Mouse (Mus musculus) embryonic facial prominence, embryonic 13.5 days (tissue): ENCODE results near the gene Col5a1. TPM values are rescaled to one million over a fixed set of nuclear protein-coding genes. Genes with fewer than 3 reads are reported as not detected.

Source experiments
- ATAC-seq: fragments of 200-750 bp; cut with Nextera tagmentation; 2 replicates; pipeline ENCODE4 v1.8.0; 2017; ENCODE audit warnings: low read depth; ENCODE audit not compliant: insufficient number of reproducible peaks, insufficient read depth, low FRiP score, low TSS enrichment
- H3K27ac ChIP-seq: fragments of 300-500 bp; sonication (generic); 2 replicates; pipeline ENCODE4 v1.5.1; 2015; ENCODE audit warnings: moderate library complexity, mild to moderate bottlenecking, inconsistent platforms
- H3K27me3 ChIP-seq: fragments of 300-500 bp; sonication (generic); 2 replicates; pipeline ENCODE4 v1.6.1; 2015; ENCODE audit warnings: mild to moderate bottlenecking, inconsistent platforms
- H3K36me3 ChIP-seq: fragments of 300-500 bp; sonication (generic); 2 replicates; pipeline ENCODE4 v1.6.1; 2015; ENCODE audit warnings: mild to moderate bottlenecking, inconsistent platforms
- H3K4me1 ChIP-seq: fragments of 300-500 bp; sonication (generic); 2 replicates; pipeline ENCODE4 v1.6.1; 2015; ENCODE audit warnings: inconsistent platforms
- H3K4me2 ChIP-seq: fragments of 300-500 bp; sonication (generic); 2 replicates; pipeline ENCODE4 v1.6.1; 2015; ENCODE audit warnings: moderate library complexity, mild to moderate bottlenecking, inconsistent platforms
- H3K4me3 ChIP-seq: fragments of 300-500 bp; sonication (generic); 2 replicates; pipeline ENCODE4 v1.5.1; 2015; ENCODE audit warnings: mild to moderate bottlenecking, inconsistent platforms
- H3K9ac ChIP-seq: fragments of 300-500 bp; sonication (generic); 2 replicates; pipeline ENCODE4 v1.6.1; 2015; ENCODE audit warnings: mild to moderate bottlenecking, inconsistent platforms
- H3K9me3 ChIP-seq: fragments of 300-500 bp; sonication (generic); 2 replicates; pipeline ENCODE4 v1.6.1; 2016; ENCODE audit warnings: inconsistent platforms
- WGBS: fragments of 180-500 bp; shearing (Covaris S2); methylation state at CpG from one replicate; pipeline ENCODE4 v1.1.7; 2015; ENCODE audit warnings: mixed read lengths; 5-methylcytosine and 5-hydroxymethylcytosine counted together
- polyA plus RNA-seq: library from polyadenylated mRNA; unstranded; fragments of >200 nt; fragmentation: Nextera tagmentation; extraction: Ambion mirVana; gene quantifications from 2 replicates; pipeline ENCODE4 v1.2.1, GENCODE M21; 2015

Gene Col5a1
- 104 and 111 TPM in 2 replicates for polyA plus RNA-seq

- H3K9ac ChIP-seq = peak within 1 kb of the TSS; percentile 94
- peak within 1 kb of the TSS; percentile 98 for H3K27ac ChIP-seq
- H3K9me3 ChIP-seq = no peaks in the 10 kb centered on the region
- no peaks in the 10 kb centered on the region for H3K27me3 ChIP-seq
- peak within 1 kb of the TSS; percentile 96 for H3K4me2 ChIP-seq
- peaks cover 60% of the 10 kb centered on the region for H3K4me1 ChIP-seq
- H3K4me3 ChIP-seq = peak within 1 kb of the TSS; percentile 88
- under 1% methylated on average over 42 of the region's 45 CpGs for WGBS
- peaks cover 11% of the 10 kb centered on the region; the same call in 1 of the 2 replicates for H3K36me3 ChIP-seq
- ATAC-seq = peak; percentile 88
These were observed at the start of gene Col5a1 for GRCm38 (mm10) chr2:27886148-27886551. Gene Col5a1 (plus strand): TSS chr2:27886425.

- no peak for ATAC-seq
- peaks cover 37% of the 10 kb centered on the region for H3K4me1 ChIP-seq
- peak overlapping the region; percentile 5; the same call in 1 of the 2 replicates for H3K27ac ChIP-seq
- no peak overlapping the region for H3K4me3 ChIP-seq
- no peaks in the 10 kb centered on the region for H3K9me3 ChIP-seq
- 0 out of 2 replicates have a peak overlapping the region, but pooled peaks have one; percentile 11 for H3K9ac ChIP-seq
- no peaks in the 10 kb centered on the region for H3K27me3 ChIP-seq
- H3K4me2 ChIP-seq = no peak overlapping the region
- 60% methylated on average over 9 of the region's 9 CpGs for WGBS
- H3K36me3 ChIP-seq = no peaks in the 10 kb centered on the region
These were observed 48.1 kb upstream of the Col5a1 start for GRCm38 (mm10) chr2:27838112-27838511.

GRCm38 (mm10) chr2:27840890-27841289, 45.3 kb upstream of the Col5a1 start:
- H3K4me1 ChIP-seq = peaks cover 15% of the 10 kb centered on the region
- H3K9ac ChIP-seq = no peak overlapping the region
- H3K9me3 ChIP-seq = no peaks in the 10 kb centered on the region
- WGBS = 58% methylated on average over 3 of the region's 3 CpGs
- H3K27me3 ChIP-seq = no peaks in the 10 kb centered on the region
- no peak overlapping the region for H3K27ac ChIP-seq
- no peaks in the 10 kb centered on the region for H3K36me3 ChIP-seq
- no peak for ATAC-seq
- no peak overlapping the region for H3K4me2 ChIP-seq
- no peak overlapping the region for H3K4me3 ChIP-seq

DNA sequence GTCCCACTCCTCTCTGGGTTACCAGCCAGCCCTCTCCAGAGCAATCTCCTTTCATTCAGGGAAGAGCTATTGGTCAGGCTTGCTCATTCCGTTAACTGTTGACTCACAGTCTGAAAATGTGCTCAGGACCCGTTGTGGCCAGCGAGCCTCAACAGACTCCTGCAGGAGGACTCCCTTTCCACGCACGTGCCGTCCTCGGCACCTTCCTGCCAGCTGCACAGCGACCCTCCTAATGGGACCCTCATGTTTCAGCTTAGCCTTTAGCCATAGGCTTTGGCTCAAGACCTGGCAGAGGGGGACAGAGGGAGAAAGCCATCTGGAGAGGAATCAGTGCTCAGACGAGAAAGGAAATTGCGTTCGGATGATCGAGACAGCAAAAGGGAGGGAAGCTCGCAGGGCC, 43.3 kb upstream of the Col5a1 start:
- H3K4me2 ChIP-seq = no peak overlapping the region
- 52% methylated on average over 13 of the region's 13 CpGs for WGBS
- H3K4me3 ChIP-seq = no peak overlapping the region
- no peak overlapping the region for H3K9ac ChIP-seq
- no peak overlapping the region for H3K27ac ChIP-seq
- no peak for ATAC-seq
- no peaks in the 10 kb centered on the region for H3K27me3 ChIP-seq
- no peaks in the 10 kb centered on the region for H3K9me3 ChIP-seq
- peaks cover 7% of the 10 kb centered on the region for H3K4me1 ChIP-seq
- H3K36me3 ChIP-seq = no peaks in the 10 kb centered on the region

DNA sequence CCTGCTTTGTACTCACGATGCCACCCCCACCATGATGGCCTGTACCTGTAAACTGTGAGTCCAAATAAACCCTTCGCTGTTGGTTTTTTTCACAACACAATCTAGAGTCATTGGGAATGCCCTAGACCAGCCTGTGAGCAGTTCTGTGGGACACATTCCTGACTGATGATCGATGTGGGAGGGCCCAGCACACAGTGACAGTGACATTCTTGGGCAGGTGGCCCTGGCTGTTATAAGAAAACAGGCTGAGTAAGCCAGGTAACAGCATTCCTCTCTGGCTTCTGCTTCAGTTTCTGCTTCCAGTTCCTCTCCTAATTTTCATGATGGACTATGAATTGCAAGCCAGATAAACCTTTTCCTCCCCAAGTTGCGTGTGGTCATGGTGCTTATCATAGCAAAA, 41.3 kb upstream of the Col5a1 start:
- no peak overlapping the region for H3K27ac ChIP-seq
- H3K4me3 ChIP-seq = no peak overlapping the region
- WGBS = 85% methylated on average over 4 of the region's 4 CpGs
- H3K4me2 ChIP-seq = no peak overlapping the region
- H3K27me3 ChIP-seq = no peaks in the 10 kb centered on the region
- H3K36me3 ChIP-seq = no peaks in the 10 kb centered on the region
- no peaks in the 10 kb centered on the region for H3K9me3 ChIP-seq
- no peak for ATAC-seq
- H3K9ac ChIP-seq = no peak overlapping the region
- H3K4me1 ChIP-seq = peaks cover 11% of the 10 kb centered on the region

DNA sequence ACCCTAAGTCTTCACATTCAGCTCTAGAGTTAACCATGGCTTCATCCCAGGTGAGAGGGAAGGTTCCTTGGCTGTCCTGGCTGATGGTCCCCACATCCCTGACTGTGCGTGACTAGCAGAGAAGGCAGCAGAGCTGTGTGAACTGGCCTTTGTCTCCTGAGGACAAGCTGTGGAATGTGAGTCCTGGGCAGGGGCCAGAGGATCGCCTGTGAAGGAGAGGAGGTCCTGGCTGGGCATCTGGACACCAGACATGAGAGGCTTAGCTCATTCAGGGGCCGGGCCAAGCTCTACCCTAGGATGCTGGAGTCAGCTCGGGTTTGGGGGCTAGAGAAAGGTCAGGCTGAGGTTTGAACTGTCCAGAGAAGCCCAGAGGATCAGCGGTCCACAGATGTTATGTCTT, 39.2 kb upstream of the Col5a1 start:
- Histone ChIP-seq H3K27ac (no peak overlapping the region), H3K4me2 (no peak overlapping the region), H3K4me1 (peaks cover 11% of the 10 kb centered on the region), H3K36me3 (no peaks in the 10 kb centered on the region), H3K9me3 (no peaks in the 10 kb centered on the region), H3K27me3 (no peaks in the 10 kb centered on the region), H3K9ac (no peak overlapping the region), H3K4me3 (no peak overlapping the region)
- no peak for ATAC-seq
- 38% methylated on average over 5 of the region's 5 CpGs for WGBS

- ATAC-seq = no peak
- Histone ChIP-seq H3K4me1 (peaks cover 11% of the 10 kb centered on the region), H3K9me3 (no peaks in the 10 kb centered on the region), H3K4me3 (no peak overlapping the region), H3K9ac (no peak overlapping the region), H3K4me2 (no peak overlapping the region), H3K27me3 (no peaks in the 10 kb centered on the region), H3K36me3 (no peaks in the 10 kb centered on the region), H3K27ac (peak overlapping the region; percentile 55; the same call in 1 of the 2 replicates)
- 63% methylated on average over 7 of the region's 7 CpGs for WGBS
These were observed 38.3 kb upstream of the Col5a1 start for GRCm38 (mm10) chr2:27847851-27848435.

DNA sequence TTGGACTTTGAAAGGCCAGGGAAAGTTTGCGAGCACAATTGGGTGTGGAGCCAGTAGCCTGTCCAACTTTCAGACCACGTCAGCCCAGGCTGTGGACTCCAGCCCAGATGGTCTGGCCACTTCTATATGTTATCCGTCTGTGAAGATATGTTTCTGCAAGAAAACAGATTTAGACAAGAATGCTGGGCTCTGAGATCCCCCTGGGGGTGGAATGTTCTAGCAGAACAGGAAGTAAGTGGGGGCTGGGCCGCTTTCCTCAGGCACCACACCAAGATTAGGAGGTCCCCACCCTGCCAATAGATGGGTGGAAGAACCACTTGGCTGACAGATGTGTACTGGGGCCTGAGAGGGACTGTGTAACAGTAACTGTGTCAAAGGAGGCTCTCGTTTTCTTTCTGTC, 37.8 kb upstream of the Col5a1 start:
- 45% methylated on average over 5 of the region's 5 CpGs for WGBS
- peaks cover 11% of the 10 kb centered on the region for H3K4me1 ChIP-seq
- H3K27me3 ChIP-seq = no peaks in the 10 kb centered on the region
- H3K36me3 ChIP-seq = no peaks in the 10 kb centered on the region
- peak overlapping the region; percentile 55; the same call in 1 of the 2 replicates for H3K27ac ChIP-seq
- no peak overlapping the region for H3K4me3 ChIP-seq
- no peaks in the 10 kb centered on the region for H3K9me3 ChIP-seq
- no peak overlapping the region for H3K4me2 ChIP-seq
- H3K9ac ChIP-seq = no peak overlapping the region
- ATAC-seq = no peak

GRCm38 (mm10) chr2:27858348-27858903, 27.8 kb upstream of the Col5a1 start:
- WGBS = 3% methylated on average over 9 of the region's 9 CpGs
- Histone ChIP-seq H3K4me1 (peaks cover 37% of the 10 kb centered on the region), H3K36me3 (no peaks in the 10 kb centered on the region), H3K27me3 (no peaks in the 10 kb centered on the region), H3K4me2 (peak overlapping the region; percentile 22; the same call in 1 of the 2 replicates), H3K9ac (peak overlapping the region; percentile 47), H3K4me3 (no peak overlapping the region), H3K9me3 (no peaks in the 10 kb centered on the region), H3K27ac (peak overlapping the region; percentile 79)
- peak; percentile 49; the same call in 1 of the 2 replicates for ATAC-seq

GRCm38 (mm10) chr2:27861576-27862238, 24.5 kb upstream of the Col5a1 start:
- Histone ChIP-seq H3K9ac (0 out of 2 replicates have a peak overlapping the region, but pooled peaks have one; percentile 11), H3K27ac (no peak overlapping the region), H3K36me3 (no peaks in the 10 kb centered on the region), H3K9me3 (no peaks in the 10 kb centered on the region), H3K4me2 (no peak overlapping the region), H3K4me3 (no peak overlapping the region), H3K27me3 (no peaks in the 10 kb centered on the region), H3K4me1 (peaks cover 47% of the 10 kb centered on the region)
- 67% methylated on average over 9 of the region's 9 CpGs for WGBS
- ATAC-seq = no peak

DNA sequence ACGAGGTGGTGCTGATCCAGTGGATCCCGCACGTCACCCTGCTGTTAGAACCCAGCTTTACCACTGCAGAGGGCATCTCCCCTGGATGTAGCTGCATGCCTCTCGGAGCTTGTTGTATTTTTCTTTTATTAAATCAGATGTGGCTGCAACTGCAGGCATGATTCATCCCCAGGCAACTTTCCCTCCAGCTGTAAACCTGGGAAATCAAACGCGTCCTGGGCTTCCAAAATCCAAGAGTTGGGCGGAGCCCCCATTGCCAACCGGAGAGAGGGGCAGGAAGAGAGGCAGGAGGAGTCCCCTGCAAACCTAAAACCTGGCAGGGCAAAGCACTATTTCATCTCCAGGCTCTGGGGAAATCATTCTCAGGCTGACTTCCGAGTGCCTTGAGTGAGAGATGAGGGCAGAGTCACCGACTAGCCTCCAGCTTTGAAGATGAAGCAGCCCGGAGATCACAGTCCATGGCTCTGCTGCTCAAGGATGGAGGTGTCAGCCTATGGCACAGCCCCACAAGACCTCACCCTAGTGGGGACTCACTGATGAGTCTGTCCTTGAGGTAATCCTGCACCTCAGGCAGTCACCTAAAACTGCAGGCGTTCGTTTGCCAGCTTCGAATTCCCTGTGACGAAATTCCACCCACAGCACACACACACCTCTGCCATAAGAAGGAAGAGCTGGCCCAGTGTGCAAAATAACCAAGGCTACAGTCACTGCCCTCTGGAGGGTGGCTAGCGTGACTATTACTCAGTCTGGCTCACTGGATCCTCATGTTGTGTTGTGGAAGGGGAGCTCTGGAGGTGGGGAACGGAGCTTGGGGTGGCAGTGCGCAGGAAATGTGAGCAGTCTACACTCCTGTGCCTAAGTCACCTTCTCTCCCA, 21.5 kb upstream of the Col5a1 start:
- WGBS = 58% methylated on average over 18 of the region's 18 CpGs
- H3K27ac ChIP-seq = peak overlapping the region; percentile 24; the same call in 1 of the 2 replicates

More for the DNA sequence above, 21.5 kb upstream of the Col5a1 start:
- ATAC-seq = no peak
- Histone ChIP-seq H3K9ac (no peak overlapping the region), H3K4me3 (no peak overlapping the region), H3K36me3 (no peaks in the 10 kb centered on the region), H3K9me3 (no peaks in the 10 kb centered on the region), H3K4me2 (no peak overlapping the region), H3K27me3 (no peaks in the 10 kb centered on the region), H3K4me1 (peaks cover 19% of the 10 kb centered on the region)
